Mouse (Mus musculus) pancreas, adult 10 weeks (tissue): ENCODE measurements around the gene Esp6. TPM values are rescaled to one million over a fixed set of nuclear protein-coding genes. Genes with fewer than 3 reads are reported as not detected.

Experiments
- polyA plus RNA-seq: library from polyadenylated mRNA; stranded (reverse); fragments of 350-450 nt; fragmentation: Illumina TruSeq; extraction: RNeasy Lipid Tissue Mini Kit (QIAGEN cat#74804); gene quantifications from one replicate; pipeline ENCODE4 v1.2.3, GENCODE M21; 2015; ENCODE audit warnings: low read depth, low replicate concordance; ENCODE audit not compliant: insufficient read depth

The Esp6 gene
- not detected for polyA plus RNA-seq

DNA sequence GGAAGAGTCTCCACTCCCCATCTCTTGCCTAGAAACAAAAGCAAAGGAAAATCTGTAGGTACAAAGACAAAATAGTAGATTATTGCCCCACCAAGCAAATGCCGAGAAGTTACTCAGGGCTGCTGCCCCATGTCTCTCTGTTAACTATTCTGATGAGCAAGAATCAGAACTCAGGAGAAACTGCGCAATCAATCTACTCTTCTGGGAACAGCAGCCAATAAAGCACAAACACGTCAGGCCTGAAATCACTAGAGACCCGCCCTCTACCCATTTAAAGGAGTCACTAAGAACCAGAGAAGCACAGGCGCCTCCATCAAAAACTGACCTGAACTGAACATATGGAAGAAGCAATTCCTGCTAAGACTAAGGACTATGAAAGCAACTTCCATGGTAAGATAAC, at the start of gene Esp6:
Esp6 (plus strand) TSS at position 301 of the 400 bp plus-strand sequence.

GRCm38 (mm10) chr17:40519818-40520217, 41.5 kb upstream of the Esp6 start, which contains the start of gene Esp8:
TSS of gene Esp8 (plus strand) at chr17:40520022.

DNA sequence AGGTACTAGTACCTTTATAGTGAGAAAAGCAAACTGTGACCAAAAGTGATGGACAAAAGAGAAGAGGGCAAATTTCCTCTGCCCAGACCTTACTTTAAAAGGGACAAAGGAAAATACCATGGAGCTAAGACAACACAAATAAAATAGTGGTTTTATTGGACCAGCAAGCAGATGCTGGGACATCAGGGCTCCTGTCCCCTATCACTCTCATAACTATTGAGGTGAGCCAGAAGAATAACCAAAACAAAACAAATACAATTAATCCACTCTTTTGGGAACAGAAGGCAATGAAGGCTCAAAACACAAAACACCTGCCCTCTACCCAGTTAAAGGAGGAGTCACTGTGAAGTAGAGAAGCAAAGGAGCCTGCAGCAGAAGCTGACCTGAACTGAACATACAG, 37.0 kb downstream of the Esp6 start, which contains the start of gene Esp4:
Esp4 (plus strand) TSS at position 301 of the 400 bp plus-strand sequence.

Other genes starting within 250 kb of the Esp6 start
- gene Crisp1, start 242.3 kb upstream of the Esp6 start, polyA plus RNA-seq = not detected
- not detected for gene Esp8, start 41.5 kb upstream of the Esp6 start, polyA plus RNA-seq
- not detected for gene Esp4, start 37.1 kb downstream of the Esp6 start, polyA plus RNA-seq
- gene Esp3, start 70.6 kb downstream of the Esp6 start, polyA plus RNA-seq = not detected
- not detected for gene Esp1, start 165.6 kb downstream of the Esp6 start, polyA plus RNA-seq
- gene Crisp2, start 245.5 kb downstream of the Esp6 start, polyA plus RNA-seq = not detected
- not detected for gene Rhag, start 249.6 kb downstream of the Esp6 start, polyA plus RNA-seq